ENCODE assay signal across 12 mouse cellular contexts in the genomic region with DNA sequence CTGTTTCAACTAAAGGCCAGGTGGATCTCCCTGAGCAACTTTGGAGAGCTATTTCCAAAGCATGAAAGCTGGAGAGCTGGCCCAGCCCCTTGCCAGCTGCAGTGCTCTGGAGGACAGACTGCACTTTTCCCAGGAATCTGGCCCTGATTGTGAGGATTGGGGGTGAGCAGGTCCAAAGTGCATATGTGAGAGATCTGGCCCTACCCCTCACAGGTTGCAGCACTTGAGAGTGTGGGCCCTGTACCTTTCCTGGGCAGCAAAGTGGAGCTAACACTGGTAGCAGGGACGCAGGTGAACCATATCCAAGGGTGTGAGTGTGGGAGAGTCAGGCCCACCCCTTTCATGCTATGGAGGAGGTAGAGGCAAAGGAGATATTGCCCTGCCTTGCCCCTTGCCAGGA.
"Had no signal": no experiment of that assay in that cellular context is flagged by ENCODE, and none has a peak within 500 bp of the region (broad histone marks: within the 10 kb centered on the region; RNA-seq: fewer than 3 reads in every experiment).

No protein-coding gene starts in this region.

- H3K4me1 ChIP-seq: limb, embryonic 10.5 days; limb, embryonic 13.5 days had no signal

- H3K36me3 ChIP-seq: limb, embryonic 10.5 days; limb, embryonic 13.5 days had no signal

- H3K27ac ChIP-seq: kidney, postnatal 0 days; layer of hippocampus, adult 2 months; limb, embryonic 10.5 days; limb, embryonic 13.5 days had no signal

- H3K4me3 ChIP-seq: layer of hippocampus, adult 2 months; limb, embryonic 10.5 days; limb, embryonic 13.5 days had no signal

- H3K9me3 ChIP-seq: limb, embryonic 10.5 days; limb, embryonic 13.5 days had no signal

- H3K9ac ChIP-seq: limb, embryonic 13.5 days had no signal

- H3K27me3 ChIP-seq: limb, embryonic 13.5 days had no signal

- DNase-seq: kidney, adult 2 months; kidney, postnatal 25 days; layer of hippocampus, adult 9-11 months; lung, adult 2 months; lung, postnatal 36 days; midbrain, embryonic 14.5 days; thymus, postnatal 25 days had no signal

- H3K4me2 ChIP-seq: limb, embryonic 13.5 days had no signal

- ATAC-seq: lung, postnatal 0 days had no signal
